Mouse (Mus musculus): ENCODE data around the gene Ccdc157.

DNA sequence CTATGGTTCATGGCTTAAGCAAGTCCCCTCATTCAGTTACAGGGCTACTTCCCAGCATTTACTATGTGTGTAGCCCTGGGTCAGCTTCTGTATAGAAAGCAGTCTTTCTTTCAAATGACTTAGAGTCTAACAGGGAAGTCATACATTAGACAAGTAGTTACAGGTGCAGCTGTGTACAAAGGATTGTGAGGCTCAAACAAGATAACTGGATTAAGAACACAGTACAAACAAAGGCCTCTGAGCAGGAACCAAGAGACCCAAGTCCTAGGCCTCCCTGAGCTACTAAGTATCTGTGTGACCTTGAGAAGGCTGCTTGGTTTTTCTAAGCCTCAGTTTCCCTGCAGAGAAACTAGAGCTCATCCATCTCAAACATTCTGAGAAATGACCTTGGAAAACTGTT is 33.3 kb upstream of the Ccdc157 start:
- TF ChIP-seq EP300 (IDR thresholded peaks at IDR 0.05) (no peak), CTCF (IDR thresholded peaks at IDR 0.05) (no peak)
